Comparison of ENCODE assay signal across 8 mouse cellular contexts in the genomic region with DNA sequence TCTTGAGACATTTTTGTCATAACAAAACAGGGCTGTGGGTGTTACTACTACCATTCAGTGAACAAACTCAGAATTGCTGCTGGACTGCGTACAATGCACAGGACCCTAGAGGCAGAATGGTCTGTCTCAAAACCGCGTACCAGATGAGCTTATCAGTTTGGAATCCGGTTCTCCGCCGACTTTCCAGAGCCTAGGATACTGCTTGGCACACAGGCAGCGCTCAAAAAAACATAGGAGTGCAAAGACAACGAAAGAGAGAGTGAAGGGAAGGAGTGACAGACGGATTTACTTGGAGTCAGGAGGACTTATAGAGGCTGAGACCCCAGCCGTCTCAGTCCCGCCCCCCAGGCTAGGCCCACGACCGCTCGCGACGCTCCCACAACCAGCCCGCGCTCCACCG. TPM values are rescaled to one million over a fixed set of nuclear protein-coding genes. Genes with fewer than 3 reads are reported as not detected.
DNase-seq lines count a peak whose midpoint lies in the region; ATAC-seq and TF ChIP-seq lines count a peak whose summit lies in the region.

No protein-coding gene starts in this region.

- no peak for TF ChIP-seq POLR2A in small intestine, adult 2 months (IDR thresholded peaks at IDR 0.05; ENCODE audit: low read depth, low read length)

- H3K36me3 ChIP-seq in megakaryocyte, embryonic 14.5 days (replicated peaks; ENCODE audit: low read length), result peaks cover 58% of the 10 kb centered on the region
- peaks cover 28% of the 10 kb centered on the region for H3K36me3 ChIP-seq in embryonic facial prominence, embryonic 13.5 days
- H3K36me3 ChIP-seq in limb, embryonic 13.5 days, result peaks cover 33% of the 10 kb centered on the region
- H3K36me3 ChIP-seq in small intestine, adult 2 months (ENCODE audit: control insufficient read depth, insufficient read depth, low read length), result peaks cover 8% of the 10 kb centered on the region

- no peaks in the 10 kb centered on the region for H3K27me3 ChIP-seq in megakaryocyte, embryonic 14.5 days (replicated peaks)
- no peaks in the 10 kb centered on the region for H3K27me3 ChIP-seq in embryonic facial prominence, embryonic 13.5 days
- H3K27me3 ChIP-seq in limb, embryonic 13.5 days, result no peaks in the 10 kb centered on the region
- H3K27me3 ChIP-seq in small intestine, adult 2 months (ENCODE audit: control insufficient read depth, insufficient read depth, low read length), result no peaks in the 10 kb centered on the region

- no peak for ATAC-seq in megakaryocyte, adult 5-6 weeks (ENCODE audit: poor library complexity, severe bottlenecking)
- ATAC-seq in embryonic facial prominence, embryonic 13.5 days (ENCODE audit: insufficient number of reproducible peaks, insufficient read depth, low FRiP score, low TSS enrichment, low read depth), result peak; percentile 20; the same call in 1 of the 2 replicates
- no peak; the same call in 1 of the 2 replicates for ATAC-seq in limb, embryonic 13.5 days (ENCODE audit: low FRiP score, low read depth)

- TF ChIP-seq CTCF in small intestine, adult 2 months (IDR thresholded peaks at IDR 0.05; ENCODE audit: extremely low read depth, insufficient read length, insufficient replicate concordance, low read depth, low read length), result no peak

- peak overlapping the region; percentile 70 for H3K4me2 ChIP-seq in embryonic facial prominence, embryonic 13.5 days
- peak overlapping the region; percentile 75 for H3K4me2 ChIP-seq in limb, embryonic 13.5 days (replicated peaks)

- DNase-seq in T-cell, adult 2 months (ENCODE audit: low spot score), result no peak
- DNase-seq in left cerebral cortex, adult 9 months (ENCODE audit: low spot score in 2 of 2), result no peak
- DNase-seq in layer of hippocampus, adult 11-12 months (ENCODE audit: low spot score), result no peak

- H3K9me3 ChIP-seq in megakaryocyte, embryonic 14.5 days, result no peaks in the 10 kb centered on the region
- no peaks in the 10 kb centered on the region for H3K9me3 ChIP-seq in embryonic facial prominence, embryonic 13.5 days
- H3K9me3 ChIP-seq in limb, embryonic 13.5 days, result no peaks in the 10 kb centered on the region

- peak overlapping the region; percentile 96 for H3K4me3 ChIP-seq in megakaryocyte, embryonic 14.5 days (replicated peaks)
- peak overlapping the region; percentile 74 for H3K4me3 ChIP-seq in embryonic facial prominence, embryonic 13.5 days
- peak overlapping the region; percentile 88 for H3K4me3 ChIP-seq in limb, embryonic 13.5 days
- H3K4me3 ChIP-seq in small intestine, adult 2 months (ENCODE audit: low read depth, low read length), result peak overlapping the region; percentile 75

- WGBS in embryonic facial prominence, embryonic 13.5 days, result under 1% methylated on average over 19 of the region's 19 CpGs
- WGBS in limb, embryonic 13.5 days, result under 1% methylated on average over 19 of the region's 19 CpGs
- under 1% methylated on average over 19 of the region's 19 CpGs for WGBS in small intestine, adult 2 months

- peaks cover 69% of the 10 kb centered on the region for H3K4me1 ChIP-seq in megakaryocyte, embryonic 14.5 days
- peaks cover 52% of the 10 kb centered on the region for H3K4me1 ChIP-seq in embryonic facial prominence, embryonic 13.5 days
- peaks cover 60% of the 10 kb centered on the region for H3K4me1 ChIP-seq in limb, embryonic 13.5 days
- peaks cover 10% of the 10 kb centered on the region for H3K4me1 ChIP-seq in small intestine, adult 2 months (ENCODE audit: control insufficient read depth, insufficient read depth, insufficient read length, low read length)

- H3K27ac ChIP-seq in embryonic facial prominence, embryonic 13.5 days, result peak overlapping the region; percentile 87
- H3K27ac ChIP-seq in limb, embryonic 13.5 days, result peak overlapping the region; percentile 67
- H3K27ac ChIP-seq in small intestine, adult 2 months (ENCODE audit: insufficient read depth, low read depth, low read length), result peak overlapping the region; percentile 29

- peak overlapping the region; percentile 90 for H3K9ac ChIP-seq in embryonic facial prominence, embryonic 13.5 days
- H3K9ac ChIP-seq in limb, embryonic 13.5 days, result peak overlapping the region; percentile 90

RNA-seq across cellular contexts. Expression of a gene that starts 0.4 kb away (rescaled TPM):
- polyA plus RNA-seq in megakaryocyte, embryonic 14.5 days (2012; ENCODE audit: insufficient read depth, low replicate concordance), result 122 and 123 TPM in 2 replicates
- total RNA-seq in megakaryocyte, adult 5-6 weeks (2015), result 46.4 and 48.1 TPM in 2 replicates
- 81.3 and 82.8 TPM in 2 replicates for total RNA-seq in megakaryocyte, adult 5-6 weeks (2017)
- 96.1 and 97.1 TPM in 2 replicates for polyA plus RNA-seq in embryonic facial prominence, embryonic 13.5 days (2015; fragmentation: Nextera tagmentation; extraction: Ambion mirVana)
- polyA plus RNA-seq in limb, embryonic 13.5 days (2015; fragmentation: Nextera tagmentation; extraction: Ambion mirVana), result 96.2 and 103 TPM in 2 replicates
- polyA plus RNA-seq in small intestine, adult 2 months (2012; rRNA removed), result 75.8 and 113 TPM in 2 replicates

RNA-seq across cellular contexts. Expression of a gene that starts 6.7 kb away (rescaled TPM):
- not detected in 2 replicates for polyA plus RNA-seq in megakaryocyte, embryonic 14.5 days (2012; ENCODE audit: insufficient read depth, low replicate concordance)
- 0.42 and 0.57 TPM in 2 replicates for total RNA-seq in megakaryocyte, adult 5-6 weeks (2015)
- 0.95 and 1.1 TPM in 2 replicates for total RNA-seq in megakaryocyte, adult 5-6 weeks (2017)
- polyA plus RNA-seq in embryonic facial prominence, embryonic 13.5 days (2015; fragmentation: Nextera tagmentation; extraction: Ambion mirVana), result 2.8 and 3.3 TPM in 2 replicates
- polyA plus RNA-seq in limb, embryonic 13.5 days (2015; fragmentation: Nextera tagmentation; extraction: Ambion mirVana), result 3.4 TPM in 2 replicates
- polyA plus RNA-seq in small intestine, adult 2 months (2012; rRNA removed), result 1.2 and 6.1 TPM in 2 replicates

RNA-seq across cellular contexts. Expression of a gene that starts 22.3 kb away (rescaled TPM):
- polyA plus RNA-seq in megakaryocyte, embryonic 14.5 days (2012; ENCODE audit: insufficient read depth, low replicate concordance), result 3.5 and 5.6 TPM in 2 replicates
- total RNA-seq in megakaryocyte, adult 5-6 weeks (2015), result 7.8 and 10.8 TPM in 2 replicates
- total RNA-seq in megakaryocyte, adult 5-6 weeks (2017), result 13.1 and 19.9 TPM in 2 replicates
- 24.1 and 30.6 TPM in 2 replicates for polyA plus RNA-seq in embryonic facial prominence, embryonic 13.5 days (2015; fragmentation: Nextera tagmentation; extraction: Ambion mirVana)
- 22.3 and 36.6 TPM in 2 replicates for polyA plus RNA-seq in limb, embryonic 13.5 days (2015; fragmentation: Nextera tagmentation; extraction: Ambion mirVana)
- polyA plus RNA-seq in small intestine, adult 2 months (2012; rRNA removed), result 26.1 and 31.9 TPM in 2 replicates

RNA-seq across cellular contexts. Expression of a gene that starts 38.9 kb away (rescaled TPM):
- polyA plus RNA-seq in megakaryocyte, embryonic 14.5 days (2012; ENCODE audit: insufficient read depth, low replicate concordance), result not detected in 2 replicates
- not detected in 2 replicates for total RNA-seq in megakaryocyte, adult 5-6 weeks (2015)
- total RNA-seq in megakaryocyte, adult 5-6 weeks (2017), result not detected in 2 replicates
- polyA plus RNA-seq in embryonic facial prominence, embryonic 13.5 days (2015; fragmentation: Nextera tagmentation; extraction: Ambion mirVana), result 3.5 and 5.4 TPM in 2 replicates
- polyA plus RNA-seq in limb, embryonic 13.5 days (2015; fragmentation: Nextera tagmentation; extraction: Ambion mirVana), result 5.0 and 5.2 TPM in 2 replicates
- 0.50 and 0.77 TPM in 2 replicates for polyA plus RNA-seq in small intestine, adult 2 months (2012; rRNA removed)

RNA-seq across cellular contexts. Expression of a gene that starts 48.4 kb away (rescaled TPM):
- 2.3 and 3.7 TPM in 2 replicates for polyA plus RNA-seq in megakaryocyte, embryonic 14.5 days (2012; ENCODE audit: insufficient read depth, low replicate concordance)
- total RNA-seq in megakaryocyte, adult 5-6 weeks (2015), result 12.5 and 14.6 TPM in 2 replicates
- total RNA-seq in megakaryocyte, adult 5-6 weeks (2017), result 42.3 and 43.2 TPM in 2 replicates
- polyA plus RNA-seq in embryonic facial prominence, embryonic 13.5 days (2015; fragmentation: Nextera tagmentation; extraction: Ambion mirVana), result 32.5 and 33.2 TPM in 2 replicates
- polyA plus RNA-seq in limb, embryonic 13.5 days (2015; fragmentation: Nextera tagmentation; extraction: Ambion mirVana), result 33.1 and 35.6 TPM in 2 replicates
- 16.9 and 33.7 TPM in 2 replicates for polyA plus RNA-seq in small intestine, adult 2 months (2012; rRNA removed)

Comparison
In these comparisons a context has a peak if more than half of its experiments do, and no peak if none do; other contexts are left out.
1. H3K27ac ChIP-seq: peak in every context shown above with its lines; median percentile 87 in embryonic facial prominence, embryonic 13.5 days; 67 in limb, embryonic 13.5 days; 29 in small intestine, adult 2 months.